Mouse (Mus musculus) hindbrain, postnatal 0 days (tissue): ENCODE results near the gene Bahd1. TPM values are rescaled to one million over a fixed set of nuclear protein-coding genes. Genes with fewer than 3 reads are reported as not detected.

Experiments used
- ATAC-seq: fragments of 200-750 bp; cut with Nextera tagmentation; 2 replicates; pipeline ENCODE4 v1.8.0; 2017; ENCODE audit warnings: mild to moderate bottlenecking, moderate TSS enrichment, moderate library complexity
- DNase-seq: peaks from one replicate; pipeline ENCODE4 v3.0.0-alpha.2; 2015; ENCODE audit warnings: low spot score
- H3K27ac ChIP-seq: fragments of 300-500 bp; sonication (generic); 2 replicates; pipeline ENCODE4 v1.5.1; 2014; ENCODE audit warnings: mild to moderate bottlenecking
- H3K27me3 ChIP-seq: fragments of 300-500 bp; sonication (generic); 2 replicates; pipeline ENCODE4 v1.6.1; 2014; ENCODE audit warnings: low read length, mixed read lengths; ENCODE audit not compliant: insufficient read depth
- H3K36me3 ChIP-seq: fragments of 300-500 bp; sonication (generic); 2 replicates; pipeline ENCODE4 v1.6.1; 2014; ENCODE audit warnings: low read length, mixed read lengths; ENCODE audit not compliant: insufficient read depth
- H3K4me1 ChIP-seq: fragments of 300-500 bp; sonication (generic); 2 replicates; pipeline ENCODE4 v1.6.1; 2014; ENCODE audit warnings: antibody characterized with exemption, low read length, mixed read lengths; ENCODE audit not compliant: insufficient read depth
- H3K4me2 ChIP-seq: fragments of 300-500 bp; sonication (generic); 2 replicates; pipeline ENCODE4 v1.6.1; 2014; ENCODE audit warnings: low read depth, mild to moderate bottlenecking, low read length, moderate library complexity, mixed read lengths
- H3K4me3 ChIP-seq: fragments of 300-500 bp; sonication (generic); 2 replicates; pipeline ENCODE4 v1.5.1; 2014; ENCODE audit warnings: low read length
- H3K9ac ChIP-seq: fragments of 300-500 bp; sonication (generic); replicated peaks from 2 replicates; pipeline ENCODE4 v1.6.1; 2014; ENCODE audit warnings: mild to moderate bottlenecking, low read length, moderate library complexity, mixed read lengths
- H3K9me3 ChIP-seq: fragments of 300-500 bp; sonication (generic); 2 replicates; pipeline ENCODE4 v1.6.1; 2016; ENCODE audit warnings: low read length, mixed read lengths
- CTCF ChIP-seq: IDR thresholded peaks from 2 replicates; pipeline ENCODE4 v1.5.1; 2016; ENCODE audit warnings: antibody characterized with exemption, control low read depth, low read depth
- WGBS: fragments of 180-500 bp; shearing (Covaris S2); extraction: QIAGEN DNeasy Blood & Tissue Kit; methylation state at CpG from one replicate; pipeline ENCODE4 v1.1.7; 2014; 5-methylcytosine and 5-hydroxymethylcytosine counted together
- polyA plus RNA-seq: library from polyadenylated mRNA; unstranded; fragments of >200 nt; fragmentation: Nextera tagmentation; extraction: Ambion mirVana; gene quantifications from 2 replicates; pipeline ENCODE4 v1.2.1, GENCODE M21; 2015
- total RNA-seq: library from RNA; depleted of rRNA; stranded (reverse); fragments of >200 nt; gene quantifications from 2 replicates; pipeline ENCODE4 v1.2.3, GENCODE M21; 2014

Bahd1 gene
- total and polyA plus RNA-seq, 2 experiments from 2014 or later, result 5.9 to 24.5 TPM

DNA sequence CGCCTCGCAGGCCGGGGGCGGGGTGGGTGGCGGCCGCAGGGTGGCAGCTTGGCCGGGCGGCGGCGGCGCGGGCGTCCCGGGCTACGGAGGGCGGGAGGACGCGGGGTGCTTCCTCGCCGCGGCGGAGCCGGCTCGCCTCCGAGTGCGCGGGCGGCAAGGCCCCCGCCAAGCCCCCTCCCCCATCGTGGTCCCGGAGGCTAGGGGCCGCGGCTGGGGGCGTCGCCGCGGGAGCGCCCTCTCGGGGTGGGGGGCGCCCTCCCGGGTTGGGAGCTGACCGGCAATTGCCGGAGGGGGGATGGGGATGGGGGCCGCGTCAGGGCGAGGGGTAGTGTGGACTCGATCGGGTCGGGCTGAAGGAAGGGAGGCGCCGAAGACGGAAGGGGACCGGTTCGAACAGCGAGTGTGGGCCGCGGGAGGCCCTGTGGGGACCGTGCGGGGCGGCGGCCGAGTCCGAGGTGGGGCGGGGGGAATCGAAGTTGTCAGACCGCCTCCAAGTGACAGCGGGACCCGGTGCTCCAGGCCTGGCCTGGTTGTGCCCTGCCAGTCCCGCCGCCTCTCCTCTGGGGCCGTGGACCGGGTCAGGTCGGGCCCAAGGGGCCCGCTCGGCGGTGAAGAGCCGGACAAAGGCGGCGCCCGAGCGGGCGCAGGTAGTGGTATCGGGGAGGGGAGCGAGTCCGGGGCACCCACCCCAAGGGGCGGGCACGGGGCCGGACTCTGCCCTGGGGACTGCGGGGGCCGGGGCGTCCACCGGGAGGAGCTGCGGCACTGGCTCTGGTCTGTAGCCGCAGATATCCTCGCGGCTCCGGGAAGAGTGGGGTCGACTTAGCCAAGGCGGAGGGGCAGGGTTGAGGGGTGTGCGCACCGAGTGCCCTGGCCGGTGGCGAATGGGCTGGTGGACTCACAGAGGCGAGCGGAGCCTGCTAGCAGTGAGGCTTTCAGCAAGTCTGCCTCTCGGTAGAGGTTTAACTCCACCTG lies 2.2 kb downstream of the Bahd1 start:
- Histone ChIP-seq H3K4me1 (peaks cover 30% of the 10 kb centered on the region), H3K36me3 (no peaks in the 10 kb centered on the region), H3K9me3 (no peaks in the 10 kb centered on the region), H3K4me2 (peak overlapping the region; percentile 98), H3K4me3 (peak overlapping the region; percentile 94), H3K27ac (peak overlapping the region; percentile 84), H3K9ac (peak overlapping the region; percentile 86), H3K27me3 (peaks cover 23% of the 10 kb centered on the region)
- peak; percentile 58 for ATAC-seq
- WGBS, result under 1% methylated on average over 97 of the region's 106 CpGs
- DNase-seq, result peak; percentile 67
- TF ChIP-seq CTCF, result no peak

DNA sequence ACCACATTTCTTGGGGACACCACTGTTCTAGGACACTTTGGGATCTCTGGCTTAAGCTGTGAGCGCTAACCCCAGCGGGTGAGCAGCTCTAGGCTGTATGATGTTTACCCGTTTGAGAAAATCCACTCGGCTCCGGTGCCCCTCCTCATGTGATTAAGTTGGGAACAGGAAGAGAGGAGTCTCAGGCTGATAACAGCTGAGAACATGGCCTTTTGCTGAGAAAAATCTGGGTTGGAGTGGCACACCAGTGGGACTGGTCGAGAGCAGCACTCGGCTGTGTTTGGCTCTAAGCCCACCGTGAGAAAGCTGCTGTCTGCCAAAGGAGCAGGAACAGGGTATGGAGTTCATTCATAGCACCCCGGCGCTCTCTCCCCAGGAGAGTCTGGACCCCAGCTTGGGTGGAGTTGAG lies 3.2 kb downstream of the Bahd1 start:
- Histone ChIP-seq H3K27me3 (peaks cover 15% of the 10 kb centered on the region), H3K4me2 (peak overlapping the region; percentile 98), H3K9me3 (no peaks in the 10 kb centered on the region), H3K36me3 (no peaks in the 10 kb centered on the region), H3K4me1 (peaks cover 30% of the 10 kb centered on the region), H3K9ac (0 out of 2 replicates have a peak overlapping the region, but pooled peaks have one; percentile 14), H3K4me3 (peak overlapping the region; percentile 94), H3K27ac (no peak overlapping the region)
- no peak for ATAC-seq
- peak; percentile 63 for DNase-seq
- 3% methylated on average over 10 of the region's 10 CpGs for WGBS
- TF ChIP-seq CTCF, result no peak

GRCm38 (mm10) chr2:118905433-118906117 lies 5.4 kb downstream of the Bahd1 start:
- no peak for TF ChIP-seq CTCF
- Histone ChIP-seq H3K27ac (no peak overlapping the region), H3K9ac (no peak overlapping the region), H3K4me3 (no peak overlapping the region), H3K9me3 (no peaks in the 10 kb centered on the region), H3K27me3 (no peaks in the 10 kb centered on the region), H3K4me2 (no peak overlapping the region), H3K36me3 (no peaks in the 10 kb centered on the region), H3K4me1 (peaks cover 25% of the 10 kb centered on the region)
- no peak for DNase-seq
- no peak for ATAC-seq
- 74% methylated on average over 7 of the region's 7 CpGs for WGBS

DNA sequence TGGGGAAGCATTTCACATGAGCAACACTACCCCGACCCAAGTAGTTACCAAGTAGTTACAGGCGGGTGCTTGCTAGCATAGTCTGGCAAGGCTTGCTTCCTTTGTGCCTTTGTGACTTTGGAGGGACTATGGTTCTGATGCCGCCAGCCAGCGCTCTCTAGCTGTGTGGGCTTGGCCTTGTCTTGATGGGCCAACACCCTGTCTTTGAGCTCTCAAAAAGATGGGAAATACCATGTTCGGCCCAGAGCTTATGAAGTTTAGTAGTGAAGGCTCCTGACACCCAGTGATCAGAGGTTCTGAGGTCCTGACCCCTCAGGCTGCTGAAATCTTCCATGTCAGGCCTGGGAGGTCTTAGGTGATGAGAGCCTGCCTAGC lies 5.9 kb downstream of the Bahd1 start:
- Histone ChIP-seq H3K27ac (no peak overlapping the region), H3K9ac (no peak overlapping the region), H3K4me1 (peaks cover 25% of the 10 kb centered on the region), H3K36me3 (no peaks in the 10 kb centered on the region), H3K27me3 (no peaks in the 10 kb centered on the region), H3K4me2 (no peak overlapping the region), H3K4me3 (no peak overlapping the region), H3K9me3 (no peaks in the 10 kb centered on the region)
- WGBS, result 54% methylated on average over 5 of the region's 5 CpGs
- ATAC-seq (no peak), DNase-seq (no peak)
- no peak for TF ChIP-seq CTCF

DNA sequence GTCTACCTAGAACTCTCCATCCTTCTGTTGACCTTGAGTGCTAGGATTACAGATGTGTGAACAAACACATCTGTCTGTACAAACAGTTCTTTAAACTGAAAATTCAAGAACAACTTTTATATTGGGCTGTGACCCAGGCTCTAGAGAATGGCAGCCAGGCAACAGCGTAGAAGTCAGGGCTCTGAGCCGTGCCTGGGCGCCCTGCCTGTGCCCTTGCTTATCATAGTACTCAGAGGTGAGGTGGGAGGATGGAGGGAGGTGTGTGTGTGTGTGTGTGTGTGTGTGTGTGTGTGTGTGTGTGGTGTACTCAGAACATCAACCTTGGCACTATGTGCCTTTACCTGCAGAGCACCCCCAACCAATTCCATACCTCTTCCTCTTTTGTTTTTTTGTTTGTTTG lies 7.6 kb downstream of the Bahd1 start:
- Histone ChIP-seq H3K27ac (no peak overlapping the region), H3K36me3 (no peaks in the 10 kb centered on the region), H3K9me3 (no peaks in the 10 kb centered on the region), H3K4me3 (no peak overlapping the region), H3K9ac (no peak overlapping the region), H3K4me2 (no peak overlapping the region), H3K27me3 (no peaks in the 10 kb centered on the region), H3K4me1 (peaks cover 28% of the 10 kb centered on the region)
- DNase-seq (no peak), ATAC-seq (no peak)
- 89% methylated on average over 3 of the region's 3 CpGs for WGBS
- TF ChIP-seq CTCF, result no peak

DNA sequence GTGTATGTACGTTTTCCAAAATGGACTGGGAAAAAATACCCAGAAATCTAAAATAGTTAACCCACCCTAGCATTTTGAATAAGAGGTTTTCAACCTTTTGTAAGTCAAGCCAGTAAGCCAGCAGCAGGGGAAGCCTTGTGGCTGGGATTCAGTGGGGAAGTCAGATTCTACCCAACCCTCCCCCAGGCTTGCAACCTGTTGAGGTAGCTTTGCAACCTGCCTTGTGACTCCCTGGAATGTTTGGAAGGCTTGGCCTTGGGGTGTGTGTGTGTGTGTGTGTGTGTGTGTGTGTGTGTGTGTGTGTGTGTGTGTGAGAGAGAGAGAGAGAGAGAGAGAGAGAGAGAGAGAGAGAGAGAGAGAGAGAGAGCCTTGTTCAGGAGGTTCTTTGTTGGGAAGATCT lies 9.0 kb downstream of the Bahd1 start:
- 64% methylated on average over 1 of the region's 1 CpGs for WGBS
- H3K4me2 ChIP-seq, result no peak overlapping the region
- no peak overlapping the region for H3K27ac ChIP-seq
- no peak for TF ChIP-seq CTCF
- DNase-seq (no peak), ATAC-seq (no peak)
- H3K4me3 ChIP-seq, result no peak overlapping the region
- H3K4me1 ChIP-seq, result peaks cover 31% of the 10 kb centered on the region
- H3K36me3 ChIP-seq, result no peaks in the 10 kb centered on the region
- no peaks in the 10 kb centered on the region for H3K9me3 ChIP-seq
- H3K27me3 ChIP-seq, result no peaks in the 10 kb centered on the region
- no peak overlapping the region for H3K9ac ChIP-seq
